Comparison of ENCODE assay signal across 8 mouse cellular contexts in the genomic region with DNA sequence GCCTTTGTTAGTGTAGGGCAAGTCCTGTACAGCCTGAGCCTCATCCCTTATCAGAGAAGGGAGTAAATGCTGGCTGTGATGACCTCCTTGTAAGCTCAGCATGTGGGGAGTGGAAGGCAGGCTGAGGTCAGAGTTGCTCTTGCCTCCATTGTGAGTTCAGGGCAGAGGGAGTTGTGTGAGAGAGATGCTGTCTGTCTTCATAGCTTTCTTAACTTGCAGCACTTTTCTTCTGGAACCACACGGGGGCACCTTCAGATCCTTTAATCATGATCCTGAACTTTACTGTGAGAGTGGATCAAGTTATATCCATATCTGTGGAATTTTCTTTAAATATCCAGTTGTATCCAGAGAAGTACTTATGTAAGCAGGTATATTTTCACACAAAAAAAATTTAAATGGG. TPM values are rescaled to one million over a fixed set of nuclear protein-coding genes. Genes with fewer than 3 reads are reported as not detected.
A peak's percentile ranks its signal among the peaks of the same experiment; 100 is the strongest.
DNase-seq lines count a peak whose midpoint lies in the region; ATAC-seq lines count a peak whose summit lies in the region.

No protein-coding gene starts in this region.

- ATAC-seq in monocyte, adult 5-6 weeks (replicated peaks; ENCODE audit: insufficient number of reproducible peaks, low FRiP score, low TSS enrichment, poor library complexity, severe bottlenecking): no peak; the same call in 1 of the 2 replicates

- H3K4me1 ChIP-seq in forebrain, embryonic 10.5 days: 0 out of 2 replicates have a peak, but pooled peaks cover 3% of the 10 kb centered on the region

- H3K27ac ChIP-seq in forebrain, embryonic 10.5 days: no peak overlapping the region

- 49% methylated on average over 1 of the region's 1 CpGs for WGBS in forebrain, embryonic 10.5 days

- no peak overlapping the region for H3K4me3 ChIP-seq in forebrain, embryonic 10.5 days

- no peaks in the 10 kb centered on the region for H3K9me3 ChIP-seq in forebrain, embryonic 10.5 days

- H3K36me3 ChIP-seq in forebrain, embryonic 10.5 days (replicated peaks): peaks cover 50% of the 10 kb centered on the region

- no peaks in the 10 kb centered on the region for H3K27me3 ChIP-seq in forebrain, embryonic 10.5 days (ENCODE audit: poor library complexity, severe bottlenecking)

- DNase-seq in cerebellum, adult 9-10 months: peak; percentile 40
- DNase-seq in cerebellum, postnatal 4 days (ENCODE audit: low spot score in 2 of 2): no peak
- DNase-seq in layer of hippocampus, postnatal 14 days (ENCODE audit: low spot score in 2 of 2): peak; percentile 9 to 52
- DNase-seq in layer of hippocampus, postnatal 25 days (ENCODE audit: extremely low spot score in 1 of 2, low spot score in 1 of 2): no peak
- peak; percentile 48 for DNase-seq in MN1 (ENCODE audit: low spot score)
- DNase-seq in lung, postnatal 10 days: peak; percentile 48
- no peak for DNase-seq in forebrain, embryonic 10.5 days (ENCODE audit: extremely low spot score, low spot score)

RNA-seq across cellular contexts. Expression of a gene that starts 9.3 kb away (rescaled TPM):
- total RNA-seq in layer of hippocampus, postnatal 14 days (2021): 10 to 100 TPM; 28.4 to 29.6 TPM
- 10 to 100 TPM; 28.9 to 34.4 TPM for total RNA-seq in layer of hippocampus, postnatal 25 days (2021)
- 8.0 to 14.0 TPM (median 9.5 TPM) in 3 replicates for total RNA-seq in monocyte, adult 5-6 weeks (2017)
- polyA plus RNA-seq in forebrain, embryonic 10.5 days (2016; fragmentation: Nextera tagmentation; extraction: Ambion mirVana): 4.7 and 4.9 TPM in 2 replicates

RNA-seq across cellular contexts. Expression of a gene that starts 50.8 kb away (rescaled TPM):
- total RNA-seq in layer of hippocampus, postnatal 14 days (2021): 10 to 100 TPM; 18.1 to 26.4 TPM
- total RNA-seq in layer of hippocampus, postnatal 25 days (2021): 10 to 100 TPM; 27.0 to 27.5 TPM
- 26.1 to 29.5 TPM (median 28.1 TPM) in 3 replicates for total RNA-seq in monocyte, adult 5-6 weeks (2017)
- 71.6 and 73.4 TPM in 2 replicates for polyA plus RNA-seq in forebrain, embryonic 10.5 days (2016; fragmentation: Nextera tagmentation; extraction: Ambion mirVana)

Comparison
In these comparisons a context has a peak if more than half of its experiments do, and no peak if none do; other contexts are left out.
1. DNase-seq: peak in cerebellum, adult 9-10 months (single experiment), layer of hippocampus, postnatal 14 days (2 of 2), MN1 (single experiment) and lung, postnatal 10 days (single experiment); none in cerebellum, postnatal 4 days (0 of 2), layer of hippocampus, postnatal 25 days (0 of 2) and forebrain, embryonic 10.5 days (single experiment).